Mouse (Mus musculus) forebrain, postnatal 0 days (tissue): ENCODE results near the gene Ltb4r1. TPM values are rescaled to one million over a fixed set of nuclear protein-coding genes. Genes with fewer than 3 reads are reported as not detected.
A peak's percentile ranks its signal among the peaks of the same experiment; 100 is the strongest.

Experiments used
- ATAC-seq: fragments of 200-750 bp; cut with Nextera tagmentation; 2 replicates; pipeline ENCODE4 v1.8.0; 2017; ENCODE audit warnings: mild to moderate bottlenecking, moderate library complexity
- DNase-seq: peaks from one replicate; pipeline ENCODE4 v3.0.0-alpha.2; 2015
- H3K27ac ChIP-seq: fragments of 300-500 bp; sonication (generic); 2 replicates; pipeline ENCODE4 v1.5.1; 2014; ENCODE audit warnings: low read depth, mild to moderate bottlenecking, antibody characterized with exemption, low read length, moderate library complexity, mixed read lengths
- H3K27me3 ChIP-seq: fragments of 300-500 bp; sonication (generic); 2 replicates; pipeline ENCODE4 v1.6.1; 2014; ENCODE audit warnings: mild to moderate bottlenecking, low read length, mixed read lengths; ENCODE audit not compliant: insufficient read depth
- H3K36me3 ChIP-seq: fragments of 300-500 bp; sonication (generic); 2 replicates; pipeline ENCODE4 v1.6.1; 2014; ENCODE audit warnings: mild to moderate bottlenecking, moderate library complexity; ENCODE audit not compliant: insufficient read depth
- H3K4me1 ChIP-seq: fragments of 300-500 bp; sonication (generic); 2 replicates; pipeline ENCODE4 v1.6.1; 2014; ENCODE audit warnings: antibody characterized with exemption; ENCODE audit not compliant: insufficient read depth
- H3K4me2 ChIP-seq: fragments of 300-500 bp; sonication (generic); 2 replicates; pipeline ENCODE4 v1.6.1; 2014; ENCODE audit warnings: low read depth, mild to moderate bottlenecking, moderate library complexity
- H3K4me3 ChIP-seq: fragments of 300-500 bp; sonication (generic); 2 replicates; pipeline ENCODE4 v1.5.1; 2014; ENCODE audit warnings: low read depth, low read length, mixed read lengths
- H3K9ac ChIP-seq: fragments of 300-500 bp; sonication (generic); 2 replicates; pipeline ENCODE4 v1.6.1; 2014; ENCODE audit warnings: mild to moderate bottlenecking
- H3K9me3 ChIP-seq: fragments of 300-500 bp; sonication (generic); 2 replicates; pipeline ENCODE4 v1.6.1; 2016; ENCODE audit warnings: low read length
- CTCF ChIP-seq: sonication (generic); IDR thresholded peaks from 2 replicates; pipeline ENCODE4 v1.5.1; 2016; ENCODE audit warnings: antibody characterized with exemption, control low read depth, low read depth
- WGBS: fragments of 180-500 bp; shearing (Covaris S2); extraction: QIAGEN DNeasy Blood & Tissue Kit; methylation state at CpG from one replicate; pipeline ENCODE4 v1.1.7; 2014; 5-methylcytosine and 5-hydroxymethylcytosine counted together
- polyA plus RNA-seq: library from polyadenylated mRNA; unstranded; fragments of >200 nt; fragmentation: Nextera tagmentation; extraction: Ambion mirVana; gene quantifications from 2 replicates; pipeline ENCODE4 v1.2.1, GENCODE M21; 2015
- total RNA-seq: library from RNA; depleted of rRNA; stranded (reverse); fragments of >200 nt; gene quantifications from 2 replicates; pipeline ENCODE4 v1.2.3, GENCODE M21; 2014; rRNA removed

The Ltb4r1 gene
- total and polyA plus RNA-seq, 2 experiments from 2014 or later = 0.48 to 0.90 TPM

GRCm38 (mm10) chr14:55795380-55796163, 29.8 kb downstream of the Ltb4r1 start:
- H3K27ac ChIP-seq = no peak overlapping the region
- no peak for TF ChIP-seq CTCF
- no peaks in the 10 kb centered on the region for H3K36me3 ChIP-seq
- no peak overlapping the region for H3K4me3 ChIP-seq
- no peak for DNase-seq
- H3K4me1 ChIP-seq = no peaks in the 10 kb centered on the region
- no peak overlapping the region for H3K4me2 ChIP-seq
- no peak overlapping the region for H3K9ac ChIP-seq
- no peaks in the 10 kb centered on the region for H3K27me3 ChIP-seq
- 85% methylated on average over 15 of the region's 15 CpGs for WGBS
- ATAC-seq = no peak
- H3K9me3 ChIP-seq = no peaks in the 10 kb centered on the region

- H3K4me3 ChIP-seq = peak overlapping the region; percentile 39
- peak overlapping the region; percentile 40 for H3K9ac ChIP-seq
- H3K27me3 ChIP-seq = no peaks in the 10 kb centered on the region
- DNase-seq = peak; percentile 83
- H3K4me2 ChIP-seq = peak overlapping the region; percentile 54
- no peaks in the 10 kb centered on the region; the same call in 1 of the 2 replicates for H3K4me1 ChIP-seq
- no peak overlapping the region for H3K27ac ChIP-seq
- ATAC-seq = peak; percentile 88
- no peak for TF ChIP-seq CTCF
- 41% methylated on average over 16 of the region's 16 CpGs for whole genome bisulfite sequencing
- H3K36me3 ChIP-seq = no peaks in the 10 kb centered on the region
- H3K9me3 ChIP-seq = no peaks in the 10 kb centered on the region
Measured at GRCm38 (mm10) chr14:55814885-55815284, 49.1 kb downstream of the Ltb4r1 start.

GRCm38 (mm10) chr14:55815310-55815751, 49.6 kb downstream of the Ltb4r1 start:
- Histone ChIP-seq H3K4me3 (peak overlapping the region; percentile 39), H3K27ac (no peak overlapping the region), H3K36me3 (no peaks in the 10 kb centered on the region), H3K9ac (peak overlapping the region; percentile 40), H3K4me1 (no peaks in the 10 kb centered on the region; the same call in 1 of the 2 replicates), H3K9me3 (no peaks in the 10 kb centered on the region), H3K4me2 (peak overlapping the region; percentile 54), H3K27me3 (no peaks in the 10 kb centered on the region)
- ATAC-seq = peak; percentile 78
- WGBS = 20% methylated on average over 17 of the region's 17 CpGs
- no peak for TF ChIP-seq CTCF
- peak; percentile 35 for DNase-seq

Other genes with a start within 250 kb of the Ltb4r1 start
Only the 30 nearest of the 34 such genes appear.
- 0.23 TPM in 1 of 2 replicates, not detected in the other for gene Fitm1, start 190.3 kb upstream of the Ltb4r1 start, total RNA-seq
- gene Fitm1, start 190.3 kb upstream of the Ltb4r1 start, polyA plus RNA-seq = 0.20 and 0.22 TPM in 2 replicates
- 136 and 138 TPM in 2 replicates for gene Psme1, start 187.8 kb upstream of the Ltb4r1 start, total RNA-seq
- 219 and 238 TPM in 2 replicates for gene Psme1, start 187.8 kb upstream of the Ltb4r1 start, polyA plus RNA-seq
- gene Emc9, start 180.7 kb upstream of the Ltb4r1 start, total RNA-seq = 25.2 and 31.5 TPM in 2 replicates
- 53.2 and 55.6 TPM in 2 replicates for gene Emc9, start 180.7 kb upstream of the Ltb4r1 start, polyA plus RNA-seq
- gene Psme2, start 174.8 kb upstream of the Ltb4r1 start, total RNA-seq = 76.2 and 137 TPM in 2 replicates
- 171 and 193 TPM in 2 replicates for gene Psme2, start 174.8 kb upstream of the Ltb4r1 start, polyA plus RNA-seq
- gene Rnf31, start 174.3 kb upstream of the Ltb4r1 start, total RNA-seq = 13.5 and 24.2 TPM in 2 replicates
- gene Rnf31, start 174.3 kb upstream of the Ltb4r1 start, polyA plus RNA-seq = 17.0 and 18.9 TPM in 2 replicates
- 16.8 and 18.1 TPM in 2 replicates for gene Irf9, start 162.4 kb upstream of the Ltb4r1 start, total RNA-seq
- 5.6 and 7.0 TPM in 2 replicates for gene Irf9, start 162.4 kb upstream of the Ltb4r1 start, polyA plus RNA-seq
- 8.5 and 9.2 TPM in 2 replicates for gene Rec8, start 147.9 kb upstream of the Ltb4r1 start, total RNA-seq
- gene Rec8, start 147.9 kb upstream of the Ltb4r1 start, polyA plus RNA-seq = 5.9 and 7.2 TPM in 2 replicates
- 79.8 and 92.0 TPM in 2 replicates for gene Ipo4, start 130.0 kb upstream of the Ltb4r1 start, total RNA-seq
- gene Ipo4, start 130.0 kb upstream of the Ltb4r1 start, polyA plus RNA-seq = 82.4 and 90.9 TPM in 2 replicates
- gene Gm49378, start 128.1 kb upstream of the Ltb4r1 start, total RNA-seq = 2.1 and 6.4 TPM in 2 replicates
- gene Gm49378, start 128.1 kb upstream of the Ltb4r1 start, polyA plus RNA-seq = 0.97 and 1.0 TPM in 2 replicates
- gene Tm9sf1, start 122.2 kb upstream of the Ltb4r1 start, total RNA-seq = 26.5 and 33.4 TPM in 2 replicates
- 36.0 and 48.4 TPM in 2 replicates for gene Tm9sf1, start 122.2 kb upstream of the Ltb4r1 start, polyA plus RNA-seq
- 0.43 and 0.46 TPM in 2 replicates for gene Tssk4, start 115.8 kb upstream of the Ltb4r1 start, total RNA-seq
- gene Tssk4, start 115.8 kb upstream of the Ltb4r1 start, polyA plus RNA-seq = 0.22 and 0.23 TPM in 2 replicates
- gene Mdp1, start 105.5 kb upstream of the Ltb4r1 start, total RNA-seq = 50.8 and 51.5 TPM in 2 replicates
- 60.0 and 63.5 TPM in 2 replicates for gene Mdp1, start 105.5 kb upstream of the Ltb4r1 start, polyA plus RNA-seq
- 19.9 and 26.9 TPM in 2 replicates for gene Gmpr2, start 94.0 kb upstream of the Ltb4r1 start, total RNA-seq
- gene Gmpr2, start 94.0 kb upstream of the Ltb4r1 start, polyA plus RNA-seq = 37.3 and 40.9 TPM in 2 replicates
- gene Nedd8, start 93.8 kb upstream of the Ltb4r1 start, total RNA-seq = 132 and 192 TPM in 2 replicates
- gene Nedd8, start 93.8 kb upstream of the Ltb4r1 start, polyA plus RNA-seq = 593 and 742 TPM in 2 replicates
- gene Tinf2, start 84.1 kb upstream of the Ltb4r1 start, total RNA-seq = 16.9 and 26.3 TPM in 2 replicates
- gene Tinf2, start 84.1 kb upstream of the Ltb4r1 start, polyA plus RNA-seq = 18.8 and 21.5 TPM in 2 replicates
- gene Tgm1, start 52.0 kb upstream of the Ltb4r1 start, total RNA-seq = 0.05 and 0.15 TPM in 2 replicates
- gene Tgm1, start 52.0 kb upstream of the Ltb4r1 start, polyA plus RNA-seq = 0.15 and 0.21 TPM in 2 replicates
- 72.8 and 73.3 TPM in 2 replicates for gene Rabggta, start 43.7 kb upstream of the Ltb4r1 start, total RNA-seq
- gene Rabggta, start 43.7 kb upstream of the Ltb4r1 start, polyA plus RNA-seq = 49.4 and 56.9 TPM in 2 replicates
- gene Dhrs1, start 20.3 kb upstream of the Ltb4r1 start, total RNA-seq = 70.4 and 83.8 TPM in 2 replicates
- gene Dhrs1, start 20.3 kb upstream of the Ltb4r1 start, polyA plus RNA-seq = 83.3 and 86.0 TPM in 2 replicates
- gene Nop9, start 20.3 kb upstream of the Ltb4r1 start, total RNA-seq = 23.3 and 34.7 TPM in 2 replicates
- gene Nop9, start 20.3 kb upstream of the Ltb4r1 start, polyA plus RNA-seq = 21.4 and 25.6 TPM in 2 replicates
- 0.23 and 0.43 TPM in 2 replicates for gene Cideb, start 7.5 kb upstream of the Ltb4r1 start, total RNA-seq
- gene Cideb, start 7.5 kb upstream of the Ltb4r1 start, polyA plus RNA-seq = 0.20 and 0.54 TPM in 2 replicates
- 0.38 TPM in 2 replicates for gene Ltb4r2, start 4.5 kb upstream of the Ltb4r1 start, total RNA-seq
- gene Ltb4r2, start 4.5 kb upstream of the Ltb4r1 start, polyA plus RNA-seq = 0.65 and 1.1 TPM in 2 replicates
- 1.6 and 3.6 TPM in 2 replicates for gene Adcy4, start 18.1 kb downstream of the Ltb4r1 start, total RNA-seq
- 1.6 and 1.7 TPM in 2 replicates for gene Adcy4, start 18.1 kb downstream of the Ltb4r1 start, polyA plus RNA-seq
- gene Ripk3, start 22.9 kb downstream of the Ltb4r1 start, total RNA-seq = 0.46 and 0.90 TPM in 2 replicates
- 0.86 and 2.0 TPM in 2 replicates for gene Ripk3, start 22.9 kb downstream of the Ltb4r1 start, polyA plus RNA-seq
- 6.0 and 11.9 TPM in 2 replicates for gene Nfatc4, start 57.2 kb downstream of the Ltb4r1 start, total RNA-seq
- gene Nfatc4, start 57.2 kb downstream of the Ltb4r1 start, polyA plus RNA-seq = 3.2 and 3.9 TPM in 2 replicates
- gene Nynrin, start 88.0 kb downstream of the Ltb4r1 start, total RNA-seq = 24.2 and 28.5 TPM in 2 replicates
- 4.4 and 5.5 TPM in 2 replicates for gene Nynrin, start 88.0 kb downstream of the Ltb4r1 start, polyA plus RNA-seq
- 0.29 and 0.46 TPM in 2 replicates for gene Cbln3, start 118.4 kb downstream of the Ltb4r1 start, total RNA-seq
- gene Cbln3, start 118.4 kb downstream of the Ltb4r1 start, polyA plus RNA-seq = 0.24 and 0.33 TPM in 2 replicates
- gene Khnyn, start 119.0 kb downstream of the Ltb4r1 start, total RNA-seq = 13.6 and 20.0 TPM in 2 replicates
- 3.2 and 5.3 TPM in 2 replicates for gene Khnyn, start 119.0 kb downstream of the Ltb4r1 start, polyA plus RNA-seq
- gene Sdr39u1, start 134.3 kb downstream of the Ltb4r1 start, total RNA-seq = 96.2 and 103 TPM in 2 replicates
- 131 and 132 TPM in 2 replicates for gene Sdr39u1, start 134.3 kb downstream of the Ltb4r1 start, polyA plus RNA-seq
- 0.76 and 2.6 TPM in 2 replicates for gene Cma1, start 178.7 kb downstream of the Ltb4r1 start, total RNA-seq
- gene Cma1, start 178.7 kb downstream of the Ltb4r1 start, polyA plus RNA-seq = 3.7 and 4.4 TPM in 2 replicates
- not detected in 2 replicates for gene Cma2, start 185.0 kb downstream of the Ltb4r1 start, total RNA-seq
- gene Cma2, start 185.0 kb downstream of the Ltb4r1 start, polyA plus RNA-seq = not detected in 2 replicates